Mouse (Mus musculus) heart, postnatal 0 days (tissue): Measurements from ENCODE around the gene Stox2.

Source experiments
- CTCF ChIP-seq: IDR thresholded peaks from 2 replicates; pipeline ENCODE4 v1.5.1; 2016; ENCODE audit warnings: antibody characterized with exemption, control low read depth, low read depth
- EP300 ChIP-seq: IDR thresholded peaks from 2 replicates; pipeline ENCODE4 v1.6.1; 2016; ENCODE audit warnings: antibody characterized with exemption, low read depth

GRCm38 (mm10) chr8:47240871-47241270 lies 205.3 kb downstream of the Stox2 start:
- TF ChIP-seq CTCF (no peak), EP300 (no peak)
